Mouse (Mus musculus): ENCODE measurements around the gene Fut1.

The Fut1 gene

GRCm38 (mm10) chr7:45668921-45669320 lies 51.8 kb downstream of the Fut1 start:
- no peak for DNase-seq (ENCODE audit: low spot score)

Data from testis, postnatal 10 days (tissue).